Mouse (Mus musculus) hematopoietic stem cell, adult 5-6 weeks (primary cell): ENCODE results near the gene Irgm1. TPM values are rescaled to one million over a fixed set of nuclear protein-coding genes. Genes with fewer than 3 reads are reported as not detected.
"Not testable (repeated sequence)": the region's sequence is repeated elsewhere in the genome, so short reads cannot be mapped to it uniquely, and the experiment has no call there.

Source experiments
- ATAC-seq, 2 experiments: fragments of 125-278 bp in 1 of 2; replicated peaks in 1 of 2; 2 replicates each; pipeline ENCODE4 v1.8.0; 2016 to 2017; ENCODE audit warnings: inconsistent platforms in 2 of 2, mild to moderate bottlenecking in 2 of 2, moderate number of reproducible peaks in 2 of 2, low read depth in 1 of 2, moderate TSS enrichment in 1 of 2; ENCODE audit not compliant: low FRiP score in 2 of 2, poor library complexity in 2 of 2, severe bottlenecking in 2 of 2, insufficient read depth in 1 of 2, low TSS enrichment in 1 of 2
- total RNA-seq: library from RNA; stranded (forward); fragments of 172-1452, 232-1000 nt; gene quantifications from 2 replicates; pipeline ENCODE4 v1.2.3, GENCODE M21; 2017

The Irgm1 gene
- total RNA-seq, 1 experiment from 2014 or later = 85.2 TPM

DNA sequence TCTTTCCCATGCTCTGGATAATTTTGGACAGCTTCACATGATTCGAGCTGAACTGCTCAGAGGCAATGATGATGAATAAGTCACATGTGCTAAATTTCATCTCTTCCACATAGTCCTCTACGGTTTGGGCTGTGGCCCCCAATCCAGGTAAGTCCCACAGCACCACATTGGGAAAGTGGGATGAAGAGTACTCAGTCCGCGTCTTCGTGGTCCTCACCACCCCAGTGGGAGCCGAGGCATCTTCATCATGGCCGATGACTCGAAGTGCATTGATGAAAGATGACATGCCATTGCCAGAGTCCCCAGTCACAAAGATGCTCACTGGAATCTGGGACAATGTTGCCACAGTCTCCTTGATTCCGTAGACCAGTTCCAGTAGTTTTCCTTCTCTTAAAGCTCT is 5.0 kb downstream of the Irgm1 start:
- ATAC-seq = no peak

DNA sequence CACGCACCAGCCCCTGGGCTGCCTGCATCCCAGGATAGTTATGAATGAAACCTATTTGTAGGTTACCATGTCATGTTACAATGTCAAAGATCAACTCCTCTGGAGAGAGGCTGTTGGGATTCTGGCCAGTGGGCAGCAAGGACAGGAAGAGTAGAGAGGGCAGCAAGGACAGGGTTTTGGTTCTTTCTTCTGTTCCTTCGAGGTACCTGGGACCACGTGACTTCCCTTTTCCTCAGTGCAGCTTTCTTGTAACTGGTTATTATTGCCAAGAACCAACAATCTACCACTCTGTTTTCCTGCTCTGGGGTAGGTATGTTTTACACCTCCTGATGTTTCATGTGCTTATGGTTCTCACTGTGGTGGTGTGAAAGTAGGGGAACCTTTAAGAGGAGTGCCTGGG is 7.7 kb downstream of the Irgm1 start:
- ATAC-seq = 0 out of 4 replicates have a peak, but pooled peaks of 1 of the 2 experiments have one; percentile 18

DNA sequence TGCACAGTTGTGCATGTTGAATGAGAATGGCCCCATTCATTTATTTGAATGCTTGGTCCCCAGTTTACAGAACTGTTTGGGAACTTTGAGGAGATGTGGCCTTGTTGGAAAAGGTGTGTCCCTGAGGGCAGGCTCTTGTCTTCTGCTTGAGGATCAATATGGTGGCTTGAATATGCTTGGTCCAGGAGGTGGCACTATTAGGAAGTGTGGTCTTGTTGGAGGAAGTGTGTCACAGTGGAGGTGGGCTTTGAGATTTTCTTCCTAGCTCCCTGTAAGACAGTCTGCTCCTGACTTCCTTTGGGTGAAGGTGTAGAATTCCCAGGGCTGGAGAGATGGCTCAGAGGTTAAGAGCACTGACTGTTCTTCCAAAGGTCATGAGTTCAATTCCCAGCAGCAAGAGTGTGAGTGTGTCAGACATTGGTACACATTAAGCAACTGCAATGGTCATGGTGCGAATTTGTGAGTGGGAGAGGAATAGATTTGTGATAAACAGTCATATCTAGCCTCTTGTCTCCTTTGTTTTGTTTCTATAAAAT is 8.6 kb downstream of the Irgm1 start:
- ATAC-seq = no peak

DNA sequence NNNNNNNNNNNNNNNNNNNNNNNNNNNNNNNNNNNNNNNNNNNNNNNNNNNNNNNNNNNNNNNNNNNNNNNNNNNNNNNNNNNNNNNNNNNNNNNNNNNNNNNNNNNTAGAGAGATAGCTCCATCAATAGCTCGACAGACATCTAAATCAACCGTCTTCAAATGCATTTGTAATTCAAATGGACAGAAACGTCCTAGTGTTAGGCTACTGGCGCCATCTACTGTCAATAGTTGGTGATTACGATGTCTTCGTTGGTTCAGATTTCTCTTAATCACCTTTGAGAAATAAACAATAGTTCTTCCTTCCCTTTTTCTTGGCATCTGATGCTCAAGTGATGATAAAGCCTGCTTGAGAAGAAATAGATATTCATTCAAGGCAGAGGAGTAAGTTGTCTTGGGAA is 12.5 kb downstream of the Irgm1 start:
- peak in 1 of 2 experiments; percentile 38; a peak in 1 of 4 replicates for ATAC-seq

DNA sequence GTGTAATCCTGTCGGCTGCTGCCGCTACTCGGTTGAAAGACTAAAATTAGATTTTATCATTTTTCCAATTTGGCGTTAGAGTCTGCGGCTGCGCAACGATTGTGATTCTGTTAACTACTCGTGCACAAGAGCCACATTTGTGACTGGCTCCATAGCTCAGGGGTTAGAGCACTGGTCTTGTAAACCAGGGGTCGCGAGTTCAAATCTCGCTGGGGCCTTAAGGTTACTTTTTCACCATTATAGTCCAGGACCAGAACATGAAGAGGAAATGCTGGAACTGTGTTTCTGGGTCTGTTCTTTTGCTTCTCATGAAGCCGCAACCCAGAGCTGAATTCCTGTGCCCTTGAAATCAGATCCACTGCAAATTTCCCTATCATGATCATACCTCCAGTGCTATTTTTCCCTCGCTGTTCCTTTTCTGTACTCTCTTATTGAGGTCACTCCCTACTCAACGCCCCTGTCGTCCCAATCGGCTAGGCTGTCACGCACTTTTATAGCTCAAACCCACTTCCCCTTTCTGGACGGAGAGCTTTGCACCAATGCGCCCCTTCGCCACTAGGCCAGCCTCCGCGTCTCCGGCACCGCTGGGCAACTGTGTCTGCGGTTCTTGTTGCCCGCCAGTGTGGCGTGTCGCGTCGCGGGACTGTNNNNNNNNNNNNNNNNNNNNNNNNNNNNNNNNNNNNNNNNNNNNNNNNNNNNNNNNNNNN is 17.9 kb downstream of the Irgm1 start:
- ATAC-seq = peak; percentile 63 to 65

DNA sequence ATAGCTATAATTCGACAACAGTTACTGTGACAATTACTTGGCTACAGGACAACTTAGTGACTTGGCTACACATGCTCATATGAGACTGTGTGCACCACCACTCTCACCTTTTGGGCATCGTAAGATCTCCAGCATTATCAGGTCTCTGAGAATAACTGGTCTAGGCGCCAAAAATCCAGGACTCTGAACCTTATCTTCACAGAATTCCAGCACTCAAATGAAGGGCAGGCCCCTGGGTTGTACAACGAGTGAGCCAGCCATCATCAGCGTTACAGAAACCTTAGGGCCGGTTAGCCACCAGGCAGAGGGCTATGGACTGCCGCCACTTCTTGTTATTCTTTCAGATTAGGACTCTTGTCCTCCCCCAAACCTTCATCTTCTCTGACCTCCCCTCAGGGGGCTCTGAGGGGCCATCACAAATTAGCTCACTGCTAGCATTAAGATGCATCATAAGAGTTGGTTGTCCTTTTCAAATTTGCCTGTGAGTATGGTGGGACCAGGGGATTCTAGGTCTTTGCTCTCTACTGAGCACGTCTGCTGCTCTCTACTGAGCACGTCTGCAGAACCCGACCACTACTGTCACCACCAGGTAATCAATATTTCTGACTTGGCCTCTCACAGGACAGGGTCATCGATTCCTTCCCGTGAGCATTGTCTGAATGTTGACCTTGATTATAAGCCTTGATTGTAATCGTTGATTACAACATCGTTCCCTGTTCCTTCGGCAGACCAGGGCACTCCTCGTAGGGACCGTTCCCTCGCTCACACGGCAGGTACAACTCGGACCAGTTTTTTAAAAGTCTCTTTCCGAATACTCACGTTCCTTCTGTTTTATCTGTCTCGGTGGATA is 18.6 kb downstream of the Irgm1 start:
- ATAC-seq = no peak

DNA sequence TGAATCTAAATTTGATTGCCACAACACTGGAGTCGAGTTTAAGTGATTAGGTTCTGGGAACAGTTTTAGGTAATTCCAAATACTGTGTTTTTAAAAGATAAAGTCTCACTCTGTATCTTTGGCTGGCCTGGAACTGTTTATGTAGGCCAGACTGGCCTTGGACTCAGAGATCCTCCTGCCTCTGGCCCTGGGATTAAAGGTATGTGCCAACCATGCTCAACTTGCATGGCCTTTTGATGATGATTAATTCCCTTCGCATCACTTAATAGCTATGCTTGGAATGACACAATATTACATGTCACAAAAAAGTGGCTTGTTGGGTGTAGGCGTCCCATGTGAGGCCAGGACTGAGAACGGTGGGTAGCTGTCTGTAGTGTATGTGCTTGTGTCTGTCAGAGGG is 19.3 kb downstream of the Irgm1 start:
- no peak for ATAC-seq

DNA sequence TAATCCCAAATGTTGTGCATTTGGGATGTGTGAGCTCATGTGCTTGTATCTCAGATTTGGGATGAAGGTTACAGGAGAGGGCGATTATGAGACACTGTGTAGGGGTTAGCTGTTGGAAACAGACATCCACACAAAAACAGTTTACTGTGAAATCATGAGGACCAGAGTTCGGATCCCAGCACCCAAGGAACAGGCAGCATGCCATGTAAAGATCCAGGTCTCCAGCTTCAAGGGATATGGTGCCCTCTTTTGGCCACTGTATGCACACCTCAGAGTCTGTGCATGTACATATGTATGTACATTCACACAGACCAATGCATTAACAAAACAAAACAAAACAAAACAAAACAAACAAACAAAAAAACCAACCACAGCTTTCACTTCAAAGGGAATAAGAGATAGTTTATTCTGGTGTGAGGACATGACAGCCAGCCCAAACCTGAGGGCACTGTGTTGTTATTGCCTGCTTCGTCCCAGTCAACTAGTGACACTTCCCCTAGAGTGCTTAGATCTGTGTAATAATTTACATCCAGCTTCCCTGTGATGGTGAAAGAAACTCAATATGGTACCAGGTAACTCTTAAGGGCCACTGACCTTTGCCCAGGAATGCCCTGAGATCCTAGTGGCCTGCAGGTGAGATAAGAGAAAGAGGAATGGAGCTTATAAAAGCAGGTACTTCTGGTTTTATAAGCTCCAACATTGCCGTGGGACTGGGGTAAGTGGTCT is 20.1 kb downstream of the Irgm1 start:
- no peak for ATAC-seq

DNA sequence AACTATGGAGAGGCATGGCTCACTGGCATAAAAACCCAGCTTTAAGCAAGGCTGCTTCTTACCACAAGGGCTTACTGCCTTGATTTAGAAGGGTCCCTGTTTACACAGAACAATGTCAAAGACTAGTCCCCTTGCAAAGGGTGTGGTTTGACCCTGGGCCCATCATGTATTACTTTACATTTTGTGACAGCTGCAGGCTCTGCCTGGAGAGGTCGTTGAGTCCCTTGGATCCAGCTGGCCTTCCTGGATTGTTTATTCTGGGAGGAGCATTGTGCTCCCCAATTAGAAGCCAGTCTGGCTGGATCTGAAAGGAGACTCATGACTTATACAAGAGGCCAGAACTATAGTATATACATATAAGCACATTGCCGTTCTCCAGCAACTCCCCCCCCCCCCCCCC is 21.2 kb downstream of the Irgm1 start:
- no peak for ATAC-seq

DNA sequence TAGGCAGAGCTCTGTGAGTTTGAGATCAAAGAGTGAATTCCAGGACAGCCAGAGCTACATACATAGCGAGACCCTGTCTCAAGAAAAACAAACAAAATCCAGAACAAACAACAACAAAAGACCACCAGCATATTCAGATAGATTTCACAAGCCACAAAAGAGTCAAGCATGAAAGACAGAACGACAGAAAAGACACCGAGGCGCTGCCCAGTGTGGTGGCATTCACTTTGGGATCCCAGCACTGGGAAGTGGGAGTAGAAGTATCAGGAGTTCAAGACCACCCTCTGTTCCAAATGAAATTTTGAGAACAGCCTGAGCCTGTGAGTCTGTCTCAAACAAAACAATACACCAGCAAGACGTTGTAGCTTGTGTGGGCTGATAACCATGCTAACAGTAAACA is 24.6 kb downstream of the Irgm1 start:
- ATAC-seq = no peak

DNA sequence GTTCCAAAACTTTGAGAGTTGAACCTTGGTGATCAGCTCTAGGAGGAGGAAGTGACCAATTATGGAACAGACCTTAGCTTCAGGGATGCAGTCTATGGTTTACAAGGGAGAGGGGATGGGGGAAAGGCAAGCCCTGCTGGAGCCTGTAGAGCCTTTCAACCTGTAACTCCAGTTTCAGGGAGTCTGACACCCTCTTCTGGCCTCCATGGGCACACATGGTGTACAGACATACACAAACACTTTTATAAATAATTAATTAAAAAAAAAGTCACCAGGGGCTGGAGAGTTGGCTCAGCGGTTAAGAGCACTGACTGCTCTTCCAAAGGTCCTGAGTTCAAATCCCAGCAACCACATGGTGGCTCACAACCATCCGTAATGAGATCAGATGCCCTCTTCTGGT is 25.1 kb downstream of the Irgm1 start:
- not testable (repeated sequence) for ATAC-seq

DNA sequence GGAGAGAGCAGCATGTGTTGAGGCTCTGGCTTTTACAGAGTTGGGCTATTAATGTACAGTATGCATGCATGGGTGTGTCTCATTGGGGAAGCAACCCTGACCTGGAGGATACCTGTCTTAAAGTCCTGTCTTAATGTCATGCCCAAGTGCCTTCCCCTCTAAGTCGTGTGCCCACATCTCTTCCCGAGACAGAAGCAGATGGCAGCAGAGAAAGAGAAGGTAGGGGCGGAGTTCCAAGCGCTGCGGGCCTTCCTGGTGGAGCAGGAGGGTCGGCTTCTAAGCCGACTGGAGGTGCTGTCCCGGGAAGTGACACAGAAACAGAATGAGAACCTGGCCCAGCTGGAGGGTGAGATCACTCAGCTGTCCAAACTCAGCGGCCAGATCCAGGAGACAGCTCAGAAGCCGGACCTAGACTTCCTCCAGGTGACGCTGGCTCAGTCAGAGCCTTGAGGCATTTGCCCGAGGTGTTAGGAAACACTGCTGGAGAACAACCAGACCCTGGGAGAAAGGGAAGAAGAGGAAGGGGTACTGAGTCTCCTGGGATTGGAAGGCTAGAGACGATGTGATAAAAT is 26.2 kb downstream of the Irgm1 start:
- ATAC-seq = no peak

DNA sequence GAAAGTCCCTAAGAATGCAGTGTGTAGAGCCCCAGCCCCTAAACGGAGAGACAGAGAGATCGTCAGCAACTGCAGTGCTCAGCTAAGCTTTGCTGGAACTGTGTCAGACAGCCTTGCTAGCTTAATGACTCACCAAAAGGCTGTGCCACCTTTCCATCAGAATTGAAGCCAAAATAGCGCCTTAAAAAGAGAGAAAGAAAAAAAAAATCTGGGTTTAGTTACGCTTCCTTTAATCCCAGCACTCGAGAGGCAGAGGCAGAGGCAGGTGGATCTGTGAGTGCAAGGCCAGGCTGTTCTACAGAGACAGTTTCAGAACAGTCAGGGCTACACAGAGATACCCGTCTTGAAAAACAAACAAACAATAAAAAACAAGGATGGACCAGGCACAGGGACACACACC is 27.2 kb downstream of the Irgm1 start:
- ATAC-seq = no peak

DNA sequence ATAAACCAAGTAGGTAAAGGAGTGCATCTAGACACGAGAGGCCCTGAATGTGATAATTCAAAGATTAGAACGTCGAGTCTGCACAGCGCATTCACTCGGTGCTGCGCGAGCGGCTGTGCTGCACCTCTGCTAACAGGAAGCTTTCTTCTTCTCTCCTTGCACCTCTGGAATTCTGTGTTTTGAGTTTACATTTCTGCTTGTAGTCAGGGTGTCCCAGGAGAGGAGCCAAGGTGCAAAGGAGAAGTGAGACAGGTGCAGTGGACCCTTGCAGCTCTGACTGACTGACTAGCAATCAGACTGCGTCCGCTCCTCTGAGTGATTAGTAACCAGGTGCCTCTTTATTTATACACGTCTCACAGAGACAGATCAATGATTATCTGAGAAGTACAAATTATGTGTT is 28.3 kb downstream of the Irgm1 start:
- no peak for ATAC-seq

DNA sequence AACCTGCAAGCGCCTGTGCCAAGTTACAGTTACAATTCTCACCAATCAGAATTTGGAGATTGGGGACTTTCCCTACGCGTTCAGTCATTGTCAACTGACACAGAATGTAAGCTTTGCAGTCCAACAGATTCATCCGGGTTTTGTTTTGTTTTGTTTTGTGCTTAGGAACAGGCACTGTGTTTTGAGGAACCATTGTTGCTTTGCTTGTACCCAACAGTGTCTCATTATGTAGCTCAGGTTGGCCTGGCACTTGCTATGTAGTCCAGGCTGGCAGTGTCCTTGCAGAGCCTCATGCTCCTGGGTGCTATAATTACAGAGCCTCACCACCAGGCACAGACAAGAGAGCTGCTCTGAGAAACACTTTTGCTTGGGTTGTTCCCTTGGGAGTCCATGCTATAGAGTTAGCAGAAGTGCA is 29.1 kb downstream of the Irgm1 start:
- ATAC-seq = no peak

DNA sequence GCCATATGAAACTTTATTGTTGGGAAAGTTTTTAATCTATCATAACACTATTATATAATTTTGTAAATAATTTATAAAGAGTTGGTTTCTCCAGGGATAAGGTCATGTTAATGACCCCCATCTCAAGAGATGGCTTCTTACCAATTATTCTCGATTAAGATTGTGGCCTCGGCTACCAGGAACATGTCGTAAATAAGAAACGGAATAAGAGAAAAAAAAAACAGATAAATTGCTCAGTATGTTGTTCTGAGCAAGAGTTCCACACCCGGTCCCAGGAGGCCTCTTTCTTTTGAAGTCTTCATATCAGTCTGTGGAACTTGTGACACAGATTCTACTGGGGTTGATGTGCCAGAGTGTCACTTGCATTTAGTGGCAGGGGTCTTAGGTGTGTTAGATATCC is 30.3 kb downstream of the Irgm1 start:
- ATAC-seq = no peak

DNA sequence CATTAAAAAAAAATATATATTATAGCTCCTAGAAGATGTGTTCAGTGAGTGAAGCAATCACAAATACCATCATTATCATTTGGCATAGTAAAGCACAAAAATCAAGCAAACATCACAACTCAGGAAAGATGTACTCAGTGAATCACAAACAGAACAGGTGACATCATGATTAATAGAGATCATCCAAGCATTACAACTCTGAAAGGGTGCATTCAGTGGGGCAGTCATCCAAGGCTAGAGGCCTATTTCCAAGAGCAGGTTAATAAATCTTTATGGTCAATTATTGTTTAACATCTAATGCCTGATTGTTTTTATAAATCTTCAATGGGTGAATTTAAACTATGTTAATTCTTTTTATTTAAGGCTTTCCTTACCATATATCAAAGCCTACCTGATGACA is 30.7 kb downstream of the Irgm1 start:
- ATAC-seq = no peak
